Mouse (Mus musculus) skeletal muscle tissue, adult 2 months (tissue): Measurements from ENCODE around the gene Bhlhb9.

Source experiments
- DNase-seq: peaks from one replicate; pipeline ENCODE4 v3.0.0-alpha.2; 2012; ENCODE audit warnings: low read depth, low spot score

Bhlhb9 gene

GRCm38 (mm10) chrX:135886234-135886585 lies 88.8 kb downstream of the Bhlhb9 start:
- no peak for DNase-seq

- DNase-seq, result no peak
These were observed 119.2 kb downstream of the Bhlhb9 start for GRCm38 (mm10) chrX:135916580-135916979.

- no peak for DNase-seq
These were observed 119.7 kb downstream of the Bhlhb9 start for GRCm38 (mm10) chrX:135917116-135917515.

GRCm38 (mm10) chrX:135922162-135922561 lies 124.8 kb downstream of the Bhlhb9 start:
- DNase-seq, result no peak

- DNase-seq, result no peak
These were observed 128.5 kb downstream of the Bhlhb9 start for GRCm38 (mm10) chrX:135925911-135926310.

GRCm38 (mm10) chrX:135928588-135928987 lies 131.2 kb downstream of the Bhlhb9 start:
- no peak for DNase-seq

- no peak for DNase-seq
These were observed 139.1 kb downstream of the Bhlhb9 start for GRCm38 (mm10) chrX:135936452-135936851.
